Mouse (Mus musculus): ENCODE measurements at regions not wholly inside any gene's neighbourhood (a gene's known extent, or its start where the extent isn't known, plus 50 kb on each side); places are given as distances from the start of the nearest gene placed in this dataset.
A peak's percentile ranks its signal among the peaks of the same experiment; 100 is the strongest.

DNA sequence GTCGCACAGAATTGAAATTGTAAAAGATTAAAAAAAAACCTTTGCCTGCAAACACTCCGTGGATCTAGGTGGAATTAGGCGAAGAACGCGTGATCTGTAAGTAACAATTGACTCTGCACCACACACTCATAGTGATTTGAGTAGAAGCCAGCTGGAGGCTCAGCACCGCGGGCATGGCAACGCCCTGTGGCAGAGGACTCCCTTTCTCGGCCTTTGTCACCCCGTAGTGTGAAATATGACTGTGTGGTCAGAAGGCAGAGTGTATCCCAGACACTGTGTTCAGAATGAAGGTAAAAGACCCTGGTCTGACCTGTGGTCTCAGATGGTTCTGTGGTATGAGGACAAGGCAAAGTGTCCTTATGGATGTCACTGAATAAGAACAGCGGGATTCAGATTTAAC, 183.0 kb upstream of the Zpld1 start:
- Histone ChIP-seq H3K9ac (replicated peaks; ENCODE audit: low read length, poor library complexity, severe bottlenecking) (no peak overlapping the region), H3K4me1 (ENCODE audit: insufficient read depth, low read length) (no peaks in the 10 kb centered on the region), H3K9me3 (ENCODE audit: low read length) (no peaks in the 10 kb centered on the region), H3K27ac (ENCODE audit: low read depth, low read length) (no peak overlapping the region), H3K4me3 (ENCODE audit: low read depth, low read length) (no peak overlapping the region), H3K27me3 (ENCODE audit: insufficient read depth, low read length) (no peaks in the 10 kb centered on the region), H3K36me3 (ENCODE audit: insufficient read depth, low read length) (no peaks in the 10 kb centered on the region), H3K4me2 (ENCODE audit: low read depth, low read length, poor library complexity, severe bottlenecking) (no peak overlapping the region)
- DNase-seq (ENCODE audit: low spot score) (no peak), ATAC-seq (ENCODE audit: low FRiP score) (no peak)
- no peak for TF ChIP-seq CTCF (IDR thresholded peaks at IDR 0.05)
- 56% methylated on average over 11 of the region's 11 CpGs for WGBS

DNA sequence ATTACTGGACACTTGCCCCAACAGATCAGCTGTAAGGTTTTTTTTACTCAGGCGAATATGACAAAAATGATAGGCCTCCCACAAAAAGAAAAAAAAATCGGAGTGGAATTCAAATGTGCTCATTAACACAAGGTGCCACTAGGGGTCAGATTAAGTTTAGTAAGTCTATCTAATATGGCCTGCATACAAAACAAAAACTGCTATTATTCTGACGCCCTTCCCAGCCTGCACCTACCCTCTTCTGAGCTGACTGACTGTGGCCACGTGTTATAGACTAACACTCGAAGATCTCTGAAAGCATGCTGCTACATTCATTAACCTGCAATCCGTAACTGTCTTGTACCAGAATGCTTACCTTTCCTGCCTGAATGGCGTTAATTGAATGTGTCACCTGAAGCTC, 182.5 kb upstream of the Zpld1 start:
- 42% methylated on average over 7 of the region's 7 CpGs for WGBS
- no peaks in the 10 kb centered on the region for H3K36me3 ChIP-seq (ENCODE audit: insufficient read depth, low read length)
- DNase-seq (ENCODE audit: low spot score) (peak; percentile 79), ATAC-seq (ENCODE audit: low FRiP score) (peak; percentile 72; the same call in 1 of the 2 replicates)
- H3K4me2 ChIP-seq (ENCODE audit: low read depth, low read length, poor library complexity, severe bottlenecking) = no peak overlapping the region
- TF ChIP-seq CTCF (IDR thresholded peaks at IDR 0.05) = peak; percentile 70
- no peaks in the 10 kb centered on the region for H3K9me3 ChIP-seq (ENCODE audit: low read length)
- no peaks in the 10 kb centered on the region for H3K27me3 ChIP-seq (ENCODE audit: insufficient read depth, low read length)
- H3K4me1 ChIP-seq (ENCODE audit: insufficient read depth, low read length) = no peaks in the 10 kb centered on the region
- no peak overlapping the region for H3K9ac ChIP-seq (replicated peaks; ENCODE audit: low read length, poor library complexity, severe bottlenecking)
- H3K27ac ChIP-seq (ENCODE audit: low read depth, low read length) = no peak overlapping the region
- H3K4me3 ChIP-seq (ENCODE audit: low read depth, low read length) = no peak overlapping the region

DNA sequence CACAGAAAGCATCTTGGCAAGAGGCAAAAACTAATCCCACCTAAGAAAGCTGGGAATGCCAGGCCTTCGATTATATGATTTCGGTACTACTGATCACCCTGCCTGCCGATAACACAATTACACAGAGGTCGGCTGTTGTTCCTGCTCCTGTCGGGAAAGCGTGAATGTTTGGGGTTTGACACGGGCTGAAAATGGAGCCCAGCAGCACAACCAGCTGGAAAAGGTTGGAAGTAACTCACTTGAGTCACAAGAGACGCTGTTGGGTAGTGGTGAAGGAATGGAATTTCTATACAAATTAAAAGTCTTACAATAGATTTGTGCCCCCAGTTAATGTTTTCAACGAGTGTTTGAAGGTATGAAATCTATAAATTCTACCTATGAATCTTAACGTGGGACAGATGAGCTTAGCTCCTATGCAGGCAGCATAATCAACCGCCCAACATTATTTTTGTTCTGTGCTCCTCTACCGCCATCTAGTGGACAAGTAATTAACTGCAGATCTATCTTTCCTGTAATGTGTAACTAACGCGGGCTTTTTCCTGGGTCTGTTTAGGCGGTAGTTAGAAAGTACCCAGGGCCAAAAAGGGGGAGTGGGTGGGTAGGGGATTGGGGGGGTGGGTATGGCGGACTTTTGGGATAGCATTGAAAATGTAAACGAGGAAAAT, 178.9 kb upstream of the Zpld1 start:
- Histone ChIP-seq H3K36me3 (ENCODE audit: insufficient read depth, low read length) (no peaks in the 10 kb centered on the region), H3K4me3 (ENCODE audit: low read depth, low read length) (no peak overlapping the region), H3K4me1 (ENCODE audit: insufficient read depth, low read length) (no peaks in the 10 kb centered on the region), H3K27me3 (ENCODE audit: insufficient read depth, low read length) (no peaks in the 10 kb centered on the region), H3K4me2 (ENCODE audit: low read depth, low read length, poor library complexity, severe bottlenecking) (0 out of 2 replicates have a peak overlapping the region, but pooled peaks have one; percentile 2), H3K9ac (replicated peaks; ENCODE audit: low read length, poor library complexity, severe bottlenecking) (no peak overlapping the region), H3K9me3 (ENCODE audit: low read length) (no peaks in the 10 kb centered on the region), H3K27ac (ENCODE audit: low read depth, low read length) (no peak overlapping the region)
- TF ChIP-seq CTCF (IDR thresholded peaks at IDR 0.05) = peak; percentile 92
- ATAC-seq (ENCODE audit: low FRiP score) (peak; percentile 44; the same call in 1 of the 2 replicates), DNase-seq (ENCODE audit: low spot score) (peak; percentile 92)
- WGBS = 24% methylated on average over 17 of the region's 17 CpGs

DNA sequence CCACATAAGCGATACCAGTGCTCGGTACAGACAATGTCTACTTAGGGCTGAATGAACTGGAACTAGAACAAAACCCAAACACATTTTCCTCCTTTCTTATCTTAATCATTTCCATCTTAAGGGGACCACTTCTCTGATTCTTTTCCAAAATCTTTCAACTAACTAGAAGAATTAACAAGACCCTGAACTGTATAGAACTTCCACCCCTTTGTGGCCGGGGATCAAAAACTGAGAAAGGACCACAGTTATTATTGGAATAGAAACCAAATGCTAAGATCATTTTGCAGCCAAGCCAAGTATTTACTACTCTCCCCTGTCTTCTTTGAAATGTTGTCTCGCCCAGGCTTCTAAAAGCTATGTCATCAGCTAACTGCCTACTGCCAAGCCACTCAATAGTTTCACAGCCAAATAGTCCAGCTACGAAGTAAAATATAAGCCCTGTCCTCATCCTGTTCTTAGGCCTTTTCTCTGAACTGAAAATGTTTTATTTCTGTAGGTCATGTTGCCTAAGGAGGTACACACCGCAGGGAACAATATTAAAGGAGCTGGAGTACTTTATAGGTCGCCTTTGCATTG, 177.3 kb upstream of the Zpld1 start:
- H3K36me3 ChIP-seq (ENCODE audit: insufficient read depth, low read length) = no peaks in the 10 kb centered on the region
- H3K4me1 ChIP-seq (ENCODE audit: insufficient read depth, low read length) = no peaks in the 10 kb centered on the region
- no peaks in the 10 kb centered on the region for H3K27me3 ChIP-seq (ENCODE audit: insufficient read depth, low read length)
- no peak for DNase-seq (ENCODE audit: low spot score)
- H3K27ac ChIP-seq (ENCODE audit: low read depth, low read length) = no peak overlapping the region
- 81% methylated on average over 7 of the region's 7 CpGs for WGBS
- TF ChIP-seq CTCF (IDR thresholded peaks at IDR 0.05) = no peak
- H3K4me3 ChIP-seq (ENCODE audit: low read depth, low read length) = no peak overlapping the region
- H3K9me3 ChIP-seq (ENCODE audit: low read length) = no peaks in the 10 kb centered on the region
- no peak overlapping the region for H3K4me2 ChIP-seq (ENCODE audit: low read depth, low read length, poor library complexity, severe bottlenecking)
- ATAC-seq (ENCODE audit: low FRiP score) = no peak
- H3K9ac ChIP-seq (replicated peaks; ENCODE audit: low read length, poor library complexity, severe bottlenecking) = no peak overlapping the region

DNA sequence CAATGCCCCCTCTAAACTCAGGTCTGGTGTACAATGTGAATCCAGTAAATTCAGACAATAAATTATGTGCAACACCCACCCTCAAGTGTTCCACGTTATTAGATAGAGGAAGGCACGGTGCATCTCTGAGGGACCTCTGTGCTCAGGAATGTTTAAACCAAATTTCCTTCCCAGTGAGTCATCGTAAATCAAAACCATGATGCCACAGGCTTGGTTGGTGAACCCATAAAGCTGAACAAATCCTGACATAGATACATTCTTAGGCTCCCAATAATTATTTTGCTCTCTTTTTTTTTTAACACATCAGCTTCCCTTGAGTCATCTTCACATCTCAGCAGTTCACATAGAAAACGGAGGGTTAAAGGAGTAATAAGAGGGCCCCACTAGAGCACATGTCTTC, 173.6 kb upstream of the Zpld1 start:
- Histone ChIP-seq H3K27ac (ENCODE audit: low read depth, low read length) (no peak overlapping the region), H3K9me3 (ENCODE audit: low read length) (no peaks in the 10 kb centered on the region), H3K4me3 (ENCODE audit: low read depth, low read length) (no peak overlapping the region), H3K9ac (replicated peaks; ENCODE audit: low read length, poor library complexity, severe bottlenecking) (no peak overlapping the region), H3K4me1 (ENCODE audit: insufficient read depth, low read length) (no peaks in the 10 kb centered on the region), H3K4me2 (ENCODE audit: low read depth, low read length, poor library complexity, severe bottlenecking) (no peak overlapping the region), H3K27me3 (ENCODE audit: insufficient read depth, low read length) (no peaks in the 10 kb centered on the region), H3K36me3 (ENCODE audit: insufficient read depth, low read length) (no peaks in the 10 kb centered on the region)
- no peak for DNase-seq (ENCODE audit: low spot score)
- TF ChIP-seq CTCF (IDR thresholded peaks at IDR 0.05) = no peak
- WGBS = 80% methylated on average over 4 of the region's 4 CpGs
- ATAC-seq (ENCODE audit: low FRiP score) = no peak

DNA sequence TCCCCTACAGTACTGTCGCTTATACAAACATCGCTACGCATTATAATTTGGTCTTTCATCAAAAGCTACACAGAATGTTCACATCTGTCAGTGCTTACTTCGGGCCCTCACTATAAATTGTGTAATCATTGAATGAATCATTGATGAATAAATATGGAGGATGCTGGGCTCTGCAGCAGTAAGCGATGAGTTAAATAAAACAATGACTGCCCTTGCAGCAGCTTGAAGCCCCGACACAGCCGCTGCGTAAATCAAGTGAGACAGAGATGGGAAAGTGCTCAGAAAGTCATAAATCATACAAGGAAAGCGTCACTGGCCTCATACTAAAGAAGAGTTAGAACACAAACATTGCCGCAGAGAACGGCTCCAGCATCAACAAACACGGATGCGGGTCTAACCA, 172.9 kb upstream of the Zpld1 start:
- Histone ChIP-seq H3K9me3 (ENCODE audit: low read length) (no peaks in the 10 kb centered on the region), H3K36me3 (ENCODE audit: insufficient read depth, low read length) (no peaks in the 10 kb centered on the region), H3K4me2 (ENCODE audit: low read depth, low read length, poor library complexity, severe bottlenecking) (no peak overlapping the region), H3K4me1 (ENCODE audit: insufficient read depth, low read length) (no peaks in the 10 kb centered on the region), H3K9ac (replicated peaks; ENCODE audit: low read length, poor library complexity, severe bottlenecking) (no peak overlapping the region), H3K4me3 (ENCODE audit: low read depth, low read length) (no peak overlapping the region), H3K27me3 (ENCODE audit: insufficient read depth, low read length) (no peaks in the 10 kb centered on the region), H3K27ac (ENCODE audit: low read depth, low read length) (no peak overlapping the region)
- WGBS = 77% methylated on average over 13 of the region's 13 CpGs
- DNase-seq (ENCODE audit: low spot score) (peak; percentile 7), ATAC-seq (ENCODE audit: low FRiP score) (no peak)
- TF ChIP-seq CTCF (IDR thresholded peaks at IDR 0.05) = no peak
